Mouse (Mus musculus): ENCODE measurements around the gene Chic2.
A peak's percentile ranks its signal among the peaks of the same experiment; 100 is the strongest.

Gene Chic2

DNA sequence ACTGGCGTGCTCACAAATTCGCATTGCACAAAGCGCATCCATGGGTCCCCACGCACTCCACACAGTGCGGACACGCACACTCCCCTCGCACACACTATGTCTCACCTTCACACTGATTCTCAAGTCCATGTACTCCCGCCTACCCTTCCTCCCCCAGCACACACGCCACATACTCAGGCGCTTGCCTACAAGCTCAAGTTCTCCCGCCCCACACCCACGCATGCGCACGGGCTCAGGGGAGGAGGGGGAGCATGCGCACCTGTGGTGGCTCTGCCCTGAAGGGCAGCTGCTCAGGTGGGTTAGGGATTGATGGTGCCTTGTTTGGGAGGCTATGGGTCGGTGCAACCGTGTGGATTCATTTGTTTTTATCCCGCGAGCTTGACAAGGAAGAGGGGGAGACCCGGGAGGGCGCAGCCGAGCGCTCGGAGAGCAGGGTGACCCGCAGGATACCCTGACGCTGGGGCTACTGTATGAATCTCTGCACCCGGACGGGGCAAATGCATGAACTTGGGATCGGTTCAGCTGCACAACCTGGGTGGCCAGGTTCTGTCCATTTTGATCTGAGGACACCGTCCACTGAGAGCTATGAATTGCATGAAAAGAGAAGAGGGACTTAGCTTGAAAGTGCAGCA, 22.7 kb upstream of the Chic2 start:
- peak; percentile 56 for DNase-seq (ENCODE audit: low spot score)

GRCm38 (mm10) chr5:75066715-75067114, 22.1 kb upstream of the Chic2 start:
- DNase-seq (ENCODE audit: low spot score) = no peak

- DNase-seq (ENCODE audit: low spot score) = no peak
These were observed 18.6 kb upstream of the Chic2 start for GRCm38 (mm10) chr5:75063177-75063576.

GRCm38 (mm10) chr5:75051109-75051508, 6.5 kb upstream of the Chic2 start:
- DNase-seq (ENCODE audit: low spot score) = no peak

DNA sequence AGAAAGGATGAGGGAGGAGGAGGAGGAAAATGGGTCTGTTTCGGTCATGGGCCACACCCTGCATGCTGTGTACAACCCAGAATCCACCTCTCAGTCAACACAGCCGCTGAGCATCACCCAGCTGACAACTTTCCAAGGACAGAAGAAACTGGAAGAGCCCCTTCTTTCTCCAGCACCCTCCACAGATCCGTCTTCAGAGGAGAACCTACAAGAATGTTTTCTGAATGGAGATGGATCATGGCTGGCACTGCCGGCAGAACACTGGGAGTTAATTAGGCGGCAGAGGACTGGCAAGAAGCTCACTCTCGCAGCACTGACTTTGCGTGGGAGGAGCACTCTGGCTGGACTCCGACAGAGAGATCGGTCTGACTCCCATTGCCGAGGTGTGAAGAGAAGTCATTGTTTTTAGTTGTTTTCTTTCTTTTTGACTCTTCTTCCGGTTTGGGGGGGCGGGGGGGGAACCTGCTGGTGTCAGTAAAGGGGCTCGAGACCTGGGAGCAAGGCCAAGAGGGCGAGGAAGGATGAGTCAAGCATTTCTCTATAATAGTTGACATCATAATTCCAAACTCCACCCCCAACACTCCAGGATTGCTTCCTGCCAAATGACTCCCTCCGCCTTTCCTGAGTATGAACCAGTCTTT, 2.2 kb upstream of the Chic2 start:
- peak; percentile 45 for DNase-seq (ENCODE audit: low spot score)

DNA sequence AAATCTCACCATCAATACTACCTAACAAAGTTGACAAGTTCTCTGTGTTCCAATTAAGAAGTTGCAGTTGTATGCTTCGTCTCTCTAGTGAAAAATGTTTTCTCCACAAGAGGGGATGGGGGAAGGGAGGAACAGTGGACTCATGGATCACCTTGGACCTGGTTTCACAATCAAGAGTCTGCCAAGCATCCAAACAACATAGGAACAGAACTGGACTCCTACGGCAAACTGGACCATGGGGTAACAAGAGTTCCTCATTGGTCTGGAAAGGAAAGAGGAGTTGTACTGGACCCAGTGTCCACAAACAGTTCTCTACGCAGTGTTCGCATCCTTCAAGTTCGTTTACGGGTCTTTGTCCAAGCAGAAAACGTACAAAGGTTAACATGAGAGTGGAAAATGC, 797 bp upstream of the Chic2 start:
- DNase-seq (ENCODE audit: low spot score) = no peak

GRCm38 (mm10) chr5:75043621-75044301, 813 bp downstream of the Chic2 start:
- DNase-seq (ENCODE audit: low spot score) = peak; percentile 23

- no peak for DNase-seq (ENCODE audit: low spot score)
These were observed 1.5 kb downstream of the Chic2 start for GRCm38 (mm10) chr5:75043011-75043445.

GRCm38 (mm10) chr5:75039307-75039706, 5.3 kb downstream of the Chic2 start:
- no peak for DNase-seq (ENCODE audit: low spot score)

GRCm38 (mm10) chr5:75035475-75035874, 9.1 kb downstream of the Chic2 start:
- DNase-seq (ENCODE audit: low spot score) = no peak

- DNase-seq (ENCODE audit: low spot score) = no peak
These were observed 29.8 kb downstream of the Chic2 start for GRCm38 (mm10) chr5:75014768-75015167.

GRCm38 (mm10) chr5:75012771-75013421, 31.7 kb downstream of the Chic2 start:
- no peak for DNase-seq (ENCODE audit: low spot score)

- DNase-seq (ENCODE audit: low spot score) = no peak
These were observed 32.4 kb downstream of the Chic2 start for GRCm38 (mm10) chr5:75011985-75012738.

GRCm38 (mm10) chr5:75004755-75005154, 39.8 kb downstream of the Chic2 start:
- DNase-seq (ENCODE audit: low spot score) = no peak

GRCm38 (mm10) chr5:75002109-75002508, 42.5 kb downstream of the Chic2 start:
- DNase-seq (ENCODE audit: low spot score) = no peak

GRCm38 (mm10) chr5:74998716-74999512, 45.7 kb downstream of the Chic2 start:
- DNase-seq (ENCODE audit: low spot score) = no peak

DNA sequence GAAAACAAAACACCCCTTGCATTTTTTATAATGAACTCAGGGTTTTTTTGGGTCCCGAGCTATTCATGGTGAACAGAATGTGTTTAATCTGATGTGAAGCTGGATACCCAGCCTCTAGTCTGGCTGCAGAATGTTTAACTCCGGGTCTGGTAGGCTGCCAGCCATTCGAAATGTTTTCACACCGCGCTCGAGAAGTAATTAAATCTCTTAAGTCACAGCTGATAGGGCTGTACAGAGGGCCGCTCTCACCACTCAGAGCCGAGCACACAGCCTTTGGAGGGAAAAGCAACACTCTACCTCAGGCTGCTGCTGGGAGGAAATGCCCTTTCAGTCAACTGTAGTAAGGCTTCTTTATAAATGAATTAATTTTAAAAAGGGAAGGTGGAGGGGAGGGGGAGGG, 49.6 kb downstream of the Chic2 start:
- DNase-seq (ENCODE audit: low spot score) = no peak

GRCm38 (mm10) chr5:74984101-74984500, 60.5 kb downstream of the Chic2 start:
- no peak for DNase-seq (ENCODE audit: low spot score)

DNA sequence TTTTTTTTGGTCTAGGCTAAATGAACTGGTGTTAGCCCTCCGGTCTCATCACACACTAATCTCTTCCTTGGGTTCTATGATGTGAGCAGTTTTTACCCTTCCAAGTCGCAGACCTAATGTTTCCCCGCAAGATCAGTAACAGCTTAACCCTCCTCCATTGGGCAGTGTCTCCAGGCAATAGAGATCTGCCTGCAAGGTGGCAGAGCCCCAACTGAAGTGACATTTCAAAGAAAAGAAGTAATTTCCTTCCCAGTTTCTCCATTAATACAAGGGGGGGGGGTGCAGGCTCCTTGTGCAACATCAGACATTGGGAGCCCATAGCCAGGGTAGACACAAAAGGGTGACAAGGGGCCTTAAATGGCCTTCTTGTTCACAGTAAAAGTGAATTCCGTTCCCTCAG, 64.0 kb downstream of the Chic2 start:
- DNase-seq (ENCODE audit: low spot score) = no peak

- DNase-seq (ENCODE audit: low spot score) = no peak
These were observed 64.4 kb downstream of the Chic2 start for GRCm38 (mm10) chr5:74980154-74980553.

GRCm38 (mm10) chr5:74979586-74979985, 65.0 kb downstream of the Chic2 start:
- DNase-seq (ENCODE audit: low spot score) = no peak

Data from urinary bladder, postnatal 25 days (tissue).